Mouse (Mus musculus) brain, embryonic 14.5 days (tissue): ENCODE measurements around the gene Krt8. TPM values are rescaled to one million over a fixed set of nuclear protein-coding genes. Genes with fewer than 3 reads are reported as not detected.
"Not testable (repeated sequence)": the region's sequence is repeated elsewhere in the genome, so short reads cannot be mapped to it uniquely, and the experiment has no call there.

Experiments
- DNase-seq: peaks from one replicate; pipeline ENCODE4 v3.0.0-alpha.2; 2011; ENCODE audit warnings: low read depth
- CTCF ChIP-seq: fragments of 200-500 bp; IDR thresholded peaks from 2 replicates; pipeline ENCODE4 v1.5.1; 2012; ENCODE audit warnings: inconsistent platforms, mild to moderate bottlenecking, moderate library complexity, borderline replicate concordance; ENCODE audit not compliant: insufficient read depth, insufficient read length; ENCODE audit errors: extremely low read depth
- POLR2A ChIP-seq: fragments of 200-500 bp; IDR thresholded peaks from 2 replicates; pipeline ENCODE4 v1.6.1; 2012; ENCODE audit warnings: mild to moderate bottlenecking, inconsistent platforms, borderline replicate concordance; ENCODE audit not compliant: poor library complexity, insufficient read depth, insufficient read length, severe bottlenecking; ENCODE audit errors: extremely low read depth
- polyA plus RNA-seq: library from polyadenylated mRNA; depleted of rRNA; stranded (reverse); fragments of >200 nt; gene quantifications from 2 replicates; pipeline ENCODE4 v1.2.3, GENCODE M21; 2012

Krt8 gene
- polyA plus RNA-seq, 1 experiment: 3.7 TPM

GRCm38 (mm10) chr15:102005290-102005689 lies 1.0 kb upstream of the Krt8 start:
- TF ChIP-seq CTCF (no peak), POLR2A (no peak)
- DNase-seq: no peak

- DNase-seq: no peak
- TF ChIP-seq CTCF (no peak), POLR2A (no peak)
Observed at GRCm38 (mm10) chr15:102003516-102003915, 766 bp downstream of the Krt8 start.

GRCm38 (mm10) chr15:102002646-102003488 lies 1.4 kb downstream of the Krt8 start:
- DNase-seq: peak; percentile 60
- no peak for TF ChIP-seq POLR2A
- TF ChIP-seq CTCF: no peak

GRCm38 (mm10) chr15:101999676-102000335 lies 4.5 kb downstream of the Krt8 start:
- no peak for DNase-seq
- TF ChIP-seq CTCF (no peak), POLR2A (no peak)

- no peak for TF ChIP-seq CTCF
- TF ChIP-seq POLR2A: no peak
- no peak for DNase-seq
Observed at GRCm38 (mm10) chr15:101999156-101999555, 5.1 kb downstream of the Krt8 start.

- DNase-seq: not testable (repeated sequence)
Observed at GRCm38 (mm10) chr15:101996450-101997078, 7.7 kb downstream of the Krt8 start.

GRCm38 (mm10) chr15:101995484-101996236 lies 8.6 kb downstream of the Krt8 start:
- TF ChIP-seq POLR2A: no peak
- TF ChIP-seq CTCF: no peak

GRCm38 (mm10) chr15:101994365-101994764 lies 9.9 kb downstream of the Krt8 start:
- DNase-seq: no peak
- no peak for TF ChIP-seq CTCF
- no peak for TF ChIP-seq POLR2A

More at GRCm38 (mm10) chr15:101995484-101996236, 8.6 kb downstream of the Krt8 start:
- DNase-seq: no peak

- DNase-seq: no peak
- TF ChIP-seq POLR2A (no peak), CTCF (no peak)
Observed at GRCm38 (mm10) chr15:101990946-101991345, 13.3 kb downstream of the Krt8 start.

GRCm38 (mm10) chr15:101988714-101989113 lies 15.6 kb downstream of the Krt8 start:
- TF ChIP-seq POLR2A (no peak), CTCF (no peak)
- no peak for DNase-seq

GRCm38 (mm10) chr15:101988119-101988518 lies 16.2 kb downstream of the Krt8 start:
- TF ChIP-seq POLR2A: no peak
- peak; percentile 94 for TF ChIP-seq CTCF
- DNase-seq: peak; percentile 87
